Comparison of ENCODE assay signal across 8 mouse cellular contexts in the genomic region with DNA sequence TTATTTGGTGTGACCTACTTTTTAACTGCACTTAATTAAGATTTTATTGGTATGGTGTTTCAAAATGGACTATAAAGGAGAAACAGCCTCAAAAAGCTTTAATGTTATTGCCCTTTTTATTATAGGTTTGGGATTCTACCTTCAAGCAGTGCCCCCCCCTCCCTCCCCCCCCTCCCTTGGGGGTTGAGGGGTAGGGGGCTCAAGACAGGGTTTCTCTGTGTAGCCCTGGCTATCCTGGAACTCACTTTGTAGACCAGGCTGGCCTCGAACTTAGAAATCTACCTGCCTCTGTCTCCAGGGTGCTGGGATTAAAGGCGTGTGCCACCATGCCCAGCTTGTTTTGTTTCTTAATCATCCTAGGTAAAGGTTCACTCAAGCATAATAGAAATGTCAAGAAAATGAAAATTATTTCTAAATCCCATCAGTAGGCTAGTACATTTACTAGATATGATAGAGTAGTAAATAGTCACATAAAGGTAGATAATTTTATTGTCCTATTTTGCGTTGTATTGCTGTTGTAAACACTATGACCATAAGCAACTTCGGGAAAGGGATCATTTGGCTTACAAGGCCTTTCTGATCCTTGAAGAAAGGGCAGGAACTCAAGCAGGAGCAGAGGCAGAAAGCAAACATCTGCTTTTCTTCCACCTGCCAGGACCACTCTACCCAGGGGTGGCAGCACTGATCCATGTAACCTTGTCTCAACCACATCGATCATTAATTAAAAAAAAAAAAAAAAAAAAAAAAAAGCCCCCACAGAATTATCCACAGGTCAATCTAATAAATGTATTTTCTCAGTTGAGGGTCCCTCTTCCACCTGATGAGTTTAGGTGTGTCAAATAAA. TPM values are rescaled to one million over a fixed set of nuclear protein-coding genes. Genes with fewer than 3 reads are reported as not detected.
DNase-seq lines count a peak whose midpoint lies in the region; ATAC-seq lines count a peak whose summit lies in the region.

No protein-coding gene starts in this region.

- 34% methylated on average over 5 of the region's 5 CpGs for WGBS in intestine, embryonic 14.5 days
- WGBS in intestine, embryonic 16.5 days: 36% methylated on average over 5 of the region's 5 CpGs
- WGBS in intestine, embryonic 15.5 days: 38% methylated on average over 5 of the region's 5 CpGs
- WGBS in neural tube, embryonic 11.5 days: 34% methylated on average over 5 of the region's 5 CpGs

- no peak for DNase-seq in intestine, embryonic 14.5 days (ENCODE audit: low spot score)
- DNase-seq in ZHBTc4 (ENCODE audit: low read depth, low spot score): peak; percentile 26
- DNase-seq in neural tube, embryonic 11.5 days (ENCODE audit: low spot score): peak; percentile 46
- no peak for DNase-seq in spleen, adult 18-20 months
- no peak for DNase-seq in gastrocnemius, postnatal 14 days

- peak overlapping the region; percentile 93; the same call in 1 of the 2 replicates for H3K27ac ChIP-seq in intestine, embryonic 14.5 days (ENCODE audit: low read depth)
- H3K27ac ChIP-seq in intestine, embryonic 16.5 days (ENCODE audit: low read length): no peak overlapping the region
- H3K27ac ChIP-seq in intestine, embryonic 15.5 days: no peak overlapping the region; the same call in 1 of the 2 replicates
- no peak overlapping the region for H3K27ac ChIP-seq in neural tube, embryonic 11.5 days (ENCODE audit: low read depth, low read length)

- intact Hi-C loops in gastrocnemius, postnatal 14 days (cut with DNase I; ENCODE audit: low total_unique reads): no loop called here

- no peak for ATAC-seq in intestine, embryonic 14.5 days (replicated peaks; ENCODE audit: low FRiP score, low TSS enrichment, low read depth)
- no peak for ATAC-seq in intestine, embryonic 16.5 days
- no peak for ATAC-seq in intestine, embryonic 15.5 days
- no peak for ATAC-seq in neural tube, embryonic 11.5 days (ENCODE audit: insufficient read depth, low FRiP score, low TSS enrichment)
- no peak for ATAC-seq in cerebellum, adult (ENCODE audit: insufficient number of reproducible peaks, low FRiP score, low TSS enrichment)

- peak overlapping the region; percentile 74 for H3K4me2 ChIP-seq in intestine, embryonic 14.5 days (ENCODE audit: low read length)
- no peak overlapping the region for H3K4me2 ChIP-seq in intestine, embryonic 16.5 days (ENCODE audit: low read depth, low read length)
- H3K4me2 ChIP-seq in intestine, embryonic 15.5 days (replicated peaks): peak overlapping the region; percentile 60; the same call in 1 of the 2 replicates
- H3K4me2 ChIP-seq in neural tube, embryonic 11.5 days (ENCODE audit: low read depth): no peak overlapping the region; the same call in 1 of the 2 replicates

- H3K27me3 ChIP-seq in intestine, embryonic 14.5 days (replicated peaks; ENCODE audit: control insufficient read depth, insufficient read depth, low read length): no peaks in the 10 kb centered on the region
- H3K27me3 ChIP-seq in intestine, embryonic 16.5 days (replicated peaks; ENCODE audit: control insufficient read depth, insufficient read depth, low read length): no peaks in the 10 kb centered on the region
- H3K27me3 ChIP-seq in intestine, embryonic 15.5 days (replicated peaks): no peaks in the 10 kb centered on the region
- H3K27me3 ChIP-seq in neural tube, embryonic 11.5 days (ENCODE audit: control insufficient read depth, insufficient read depth, low read length): no peaks in the 10 kb centered on the region

- H3K9ac ChIP-seq in intestine, embryonic 14.5 days (ENCODE audit: low read length): peak overlapping the region; percentile 64; the same call in 1 of the 2 replicates
- H3K9ac ChIP-seq in intestine, embryonic 16.5 days (ENCODE audit: low read depth, low read length): no peak overlapping the region
- no peak overlapping the region for H3K9ac ChIP-seq in intestine, embryonic 15.5 days
- H3K9ac ChIP-seq in neural tube, embryonic 11.5 days (ENCODE audit: low read length): peak overlapping the region; percentile 61; the same call in 1 of the 2 replicates

- peaks cover 23% of the 10 kb centered on the region for H3K4me1 ChIP-seq in intestine, embryonic 14.5 days (replicated peaks; ENCODE audit: control insufficient read depth, insufficient read depth, low read length)
- H3K4me1 ChIP-seq in intestine, embryonic 16.5 days (ENCODE audit: control insufficient read depth, insufficient read depth, low read length): peaks cover 15% of the 10 kb centered on the region
- peaks cover 7% of the 10 kb centered on the region for H3K4me1 ChIP-seq in intestine, embryonic 15.5 days (replicated peaks)
- peaks cover 25% of the 10 kb centered on the region for H3K4me1 ChIP-seq in neural tube, embryonic 11.5 days (ENCODE audit: control insufficient read depth, insufficient read depth, low read length)

- H3K9me3 ChIP-seq in intestine, embryonic 14.5 days (ENCODE audit: control insufficient read depth, low read length): no peaks in the 10 kb centered on the region
- H3K9me3 ChIP-seq in intestine, embryonic 16.5 days (ENCODE audit: control insufficient read depth, low read length): no peaks in the 10 kb centered on the region
- no peaks in the 10 kb centered on the region for H3K9me3 ChIP-seq in intestine, embryonic 15.5 days
- H3K9me3 ChIP-seq in neural tube, embryonic 11.5 days (ENCODE audit: control insufficient read depth, low read length): no peaks in the 10 kb centered on the region

- no peaks in the 10 kb centered on the region for H3K36me3 ChIP-seq in intestine, embryonic 14.5 days (ENCODE audit: control insufficient read depth, insufficient read depth, low read length)
- no peaks in the 10 kb centered on the region for H3K36me3 ChIP-seq in intestine, embryonic 16.5 days (ENCODE audit: control insufficient read depth, insufficient read depth, low read length)
- no peaks in the 10 kb centered on the region for H3K36me3 ChIP-seq in intestine, embryonic 15.5 days
- no peaks in the 10 kb centered on the region for H3K36me3 ChIP-seq in neural tube, embryonic 11.5 days (ENCODE audit: control insufficient read depth, insufficient read depth, low read length)

- H3K4me3 ChIP-seq in intestine, embryonic 14.5 days (ENCODE audit: low read depth, low read length): no peak overlapping the region; the same call in 1 of the 2 replicates
- H3K4me3 ChIP-seq in intestine, embryonic 16.5 days (ENCODE audit: low read length): no peak overlapping the region
- no peak overlapping the region for H3K4me3 ChIP-seq in intestine, embryonic 15.5 days (replicated peaks)
- H3K4me3 ChIP-seq in neural tube, embryonic 11.5 days (ENCODE audit: low read depth, low read length): no peak overlapping the region; the same call in 1 of the 2 replicates

RNA-seq across cellular contexts. Expression of a gene that starts 1.4 kb away (rescaled TPM):
- polyA plus RNA-seq in intestine, embryonic 14.5 days (2014; fragmentation: Nextera tagmentation; extraction: Ambion mirVana): 4.0 and 5.3 TPM in 2 replicates
- 1.7 and 3.5 TPM in 2 replicates for polyA plus RNA-seq in intestine, embryonic 16.5 days (2015; fragmentation: Nextera tagmentation; extraction: Ambion mirVana)
- polyA plus RNA-seq in intestine, embryonic 15.5 days (2015; fragmentation: Nextera tagmentation; extraction: Ambion mirVana): 1.7 and 4.3 TPM in 2 replicates
- 4.3 and 4.6 TPM in 2 replicates for polyA plus RNA-seq in neural tube, embryonic 11.5 days (2014; fragmentation: Nextera tagmentation; extraction: Ambion mirVana)
- 10 to 100 TPM; 20.2 to 23.0 TPM for total RNA-seq in gastrocnemius, postnatal 14 days (2021)

RNA-seq across cellular contexts. Expression of a gene that starts 5.8 kb away (rescaled TPM):
- polyA plus RNA-seq in intestine, embryonic 14.5 days (2014; fragmentation: Nextera tagmentation; extraction: Ambion mirVana): 7.7 and 18.4 TPM in 2 replicates
- 4.8 and 9.5 TPM in 2 replicates for polyA plus RNA-seq in intestine, embryonic 16.5 days (2015; fragmentation: Nextera tagmentation; extraction: Ambion mirVana)
- polyA plus RNA-seq in intestine, embryonic 15.5 days (2015; fragmentation: Nextera tagmentation; extraction: Ambion mirVana): 5.4 and 13.1 TPM in 2 replicates
- 5.6 and 23.9 TPM in 2 replicates for polyA plus RNA-seq in neural tube, embryonic 11.5 days (2014; fragmentation: Nextera tagmentation; extraction: Ambion mirVana)
- 100 to 1,000 TPM; 108 to 117 TPM for total RNA-seq in gastrocnemius, postnatal 14 days (2021)

RNA-seq across cellular contexts. Expression of a gene that starts 7.0 kb away (rescaled TPM):
- 26.2 and 47.7 TPM in 2 replicates for polyA plus RNA-seq in intestine, embryonic 14.5 days (2014; fragmentation: Nextera tagmentation; extraction: Ambion mirVana)
- polyA plus RNA-seq in intestine, embryonic 16.5 days (2015; fragmentation: Nextera tagmentation; extraction: Ambion mirVana): 10.9 and 17.9 TPM in 2 replicates
- polyA plus RNA-seq in intestine, embryonic 15.5 days (2015; fragmentation: Nextera tagmentation; extraction: Ambion mirVana): 14.7 and 32.5 TPM in 2 replicates
- 13.2 and 19.5 TPM in 2 replicates for polyA plus RNA-seq in neural tube, embryonic 11.5 days (2014; fragmentation: Nextera tagmentation; extraction: Ambion mirVana)
- total RNA-seq in gastrocnemius, postnatal 14 days (2021): 10 to 100 TPM; 70.5 to 87.6 TPM

RNA-seq across cellular contexts. Expression of a gene that starts 7.3 kb away (rescaled TPM):
- polyA plus RNA-seq in intestine, embryonic 14.5 days (2014; fragmentation: Nextera tagmentation; extraction: Ambion mirVana): 3.5 and 4.9 TPM in 2 replicates
- 2.3 and 2.5 TPM in 2 replicates for polyA plus RNA-seq in intestine, embryonic 16.5 days (2015; fragmentation: Nextera tagmentation; extraction: Ambion mirVana)
- polyA plus RNA-seq in intestine, embryonic 15.5 days (2015; fragmentation: Nextera tagmentation; extraction: Ambion mirVana): 1.4 and 4.3 TPM in 2 replicates
- 2.1 and 2.3 TPM in 2 replicates for polyA plus RNA-seq in neural tube, embryonic 11.5 days (2014; fragmentation: Nextera tagmentation; extraction: Ambion mirVana)
- 10 to 100 TPM; 79.9 to 84.7 TPM for total RNA-seq in gastrocnemius, postnatal 14 days (2021)

RNA-seq across cellular contexts. Expression of a gene that starts 11.6 kb away (rescaled TPM):
- 2.2 and 2.3 TPM in 2 replicates for polyA plus RNA-seq in intestine, embryonic 14.5 days (2014; fragmentation: Nextera tagmentation; extraction: Ambion mirVana)
- 0.66 and 2.1 TPM in 2 replicates for polyA plus RNA-seq in intestine, embryonic 16.5 days (2015; fragmentation: Nextera tagmentation; extraction: Ambion mirVana)
- polyA plus RNA-seq in intestine, embryonic 15.5 days (2015; fragmentation: Nextera tagmentation; extraction: Ambion mirVana): 1.2 and 1.6 TPM in 2 replicates
- polyA plus RNA-seq in neural tube, embryonic 11.5 days (2014; fragmentation: Nextera tagmentation; extraction: Ambion mirVana): 1.1 and 1.4 TPM in 2 replicates
- 10 to 100 TPM; 15.5 to 16.2 TPM for total RNA-seq in gastrocnemius, postnatal 14 days (2021)

Comparison
In these comparisons a context has a peak if more than half of its experiments do, and no peak if none do; other contexts are left out.
1. H3K4me2 ChIP-seq: peak in intestine, embryonic 14.5 days (single experiment) and intestine, embryonic 15.5 days (single experiment); none in intestine, embryonic 16.5 days (single experiment) and neural tube, embryonic 11.5 days (single experiment).
2. H3K9ac ChIP-seq: peak in intestine, embryonic 14.5 days (single experiment) and neural tube, embryonic 11.5 days (single experiment); none in intestine, embryonic 16.5 days (single experiment) and intestine, embryonic 15.5 days (single experiment).
3. DNase-seq: peak in ZHBTc4 (single experiment) and neural tube, embryonic 11.5 days (single experiment); none in intestine, embryonic 14.5 days (single experiment), spleen, adult 18-20 months (0 of 2) and gastrocnemius, postnatal 14 days (single experiment).